Mouse (Mus musculus): ENCODE measurements around the gene Inpp5k.
"Not testable (repeated sequence)": the region's sequence is repeated elsewhere in the genome, so short reads cannot be mapped to it uniquely, and the experiment has no call there.

The Inpp5k gene

DNA sequence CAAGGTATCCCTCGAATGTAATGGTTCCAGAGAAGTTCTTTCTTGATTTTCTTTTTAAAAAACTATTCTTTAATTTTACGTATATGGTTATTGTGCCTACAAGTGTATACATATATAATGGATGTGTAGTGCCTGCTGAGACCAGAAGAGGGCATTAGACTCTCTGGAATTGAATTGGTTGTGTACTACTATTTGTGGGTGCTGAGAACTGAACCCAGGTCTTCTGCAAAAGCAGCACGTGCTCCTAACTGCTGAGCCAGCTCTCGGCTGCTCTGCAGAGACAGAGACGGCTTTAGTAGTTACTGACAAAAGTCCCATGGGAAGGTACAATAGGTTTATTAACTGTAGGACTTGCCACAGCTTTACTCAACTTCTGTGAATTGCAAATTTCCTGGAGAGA is 53.7 kb downstream of the Inpp5k start:
- DNase-seq = no peak

DNA sequence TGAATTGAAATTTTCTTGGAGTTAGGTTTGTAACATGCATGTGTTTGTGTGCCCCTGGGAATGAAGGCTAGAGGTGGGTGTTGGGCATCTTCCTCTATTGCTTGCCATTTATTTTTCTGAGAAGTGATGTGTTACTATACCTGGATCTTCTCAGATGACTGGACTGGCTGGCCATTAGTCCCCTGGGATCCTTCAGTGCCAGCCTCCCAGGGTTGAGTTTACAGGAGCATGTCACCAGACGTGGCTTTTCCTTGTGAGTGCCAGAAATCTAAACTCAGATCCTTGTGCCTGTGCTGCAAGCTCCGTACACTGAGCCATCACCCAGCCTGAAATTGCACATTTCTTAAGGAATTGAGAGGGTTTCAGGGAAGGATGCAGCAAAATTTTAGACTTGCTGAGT is 54.2 kb downstream of the Inpp5k start:
- DNase-seq = no peak

DNA sequence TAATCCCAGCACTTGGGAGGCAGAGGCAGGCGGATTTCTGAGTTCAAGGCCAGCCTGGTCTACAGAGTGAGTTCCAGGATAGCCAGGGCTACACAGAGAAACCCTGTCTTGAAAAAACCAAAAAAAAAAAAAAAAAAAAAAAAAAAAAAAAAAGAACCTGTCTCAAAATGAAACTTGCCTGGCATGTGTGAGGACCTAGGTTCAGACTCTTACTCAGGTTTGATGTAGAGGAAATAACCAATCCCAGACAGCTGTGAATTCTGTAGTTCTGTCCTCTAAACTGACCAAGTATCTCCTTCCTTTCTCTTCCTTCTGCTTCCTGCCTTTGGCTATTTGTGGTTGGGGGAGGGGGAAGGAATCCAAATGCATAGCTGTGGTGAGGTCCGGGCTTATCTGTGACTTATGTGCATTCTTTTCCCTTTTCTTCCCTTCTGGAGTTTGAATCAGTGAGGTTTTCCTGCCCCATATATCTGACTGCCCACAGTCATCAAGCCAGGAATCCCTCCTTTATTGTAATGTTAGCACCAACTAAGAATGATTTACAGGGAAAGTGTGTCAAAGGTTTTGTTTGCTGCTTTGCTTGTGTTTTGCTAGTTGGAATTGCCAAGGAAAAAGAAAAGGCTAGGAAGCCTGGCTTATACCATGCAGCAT is 56.7 kb downstream of the Inpp5k start:
- no peak for DNase-seq

DNA sequence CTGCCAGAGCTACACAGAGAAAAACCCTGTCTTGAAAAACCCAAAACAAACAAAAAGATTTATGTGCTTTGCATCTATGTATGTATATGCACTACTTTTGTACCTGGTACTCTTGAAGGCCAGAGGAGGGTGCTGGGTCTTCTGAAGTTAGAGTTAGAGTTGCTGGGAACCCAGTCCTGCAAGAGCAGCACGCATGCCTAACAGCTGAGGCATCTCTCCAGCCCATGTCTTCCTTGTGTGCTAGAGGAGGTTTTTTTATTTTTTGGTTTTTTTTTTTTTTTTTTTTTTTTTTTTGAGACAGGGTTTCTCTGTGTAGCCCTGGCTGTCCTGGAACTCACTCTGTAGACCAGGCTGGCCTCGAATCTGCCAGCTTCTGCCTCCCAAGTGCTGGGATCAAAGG is 57.3 kb downstream of the Inpp5k start:
- no peak for DNase-seq

DNA sequence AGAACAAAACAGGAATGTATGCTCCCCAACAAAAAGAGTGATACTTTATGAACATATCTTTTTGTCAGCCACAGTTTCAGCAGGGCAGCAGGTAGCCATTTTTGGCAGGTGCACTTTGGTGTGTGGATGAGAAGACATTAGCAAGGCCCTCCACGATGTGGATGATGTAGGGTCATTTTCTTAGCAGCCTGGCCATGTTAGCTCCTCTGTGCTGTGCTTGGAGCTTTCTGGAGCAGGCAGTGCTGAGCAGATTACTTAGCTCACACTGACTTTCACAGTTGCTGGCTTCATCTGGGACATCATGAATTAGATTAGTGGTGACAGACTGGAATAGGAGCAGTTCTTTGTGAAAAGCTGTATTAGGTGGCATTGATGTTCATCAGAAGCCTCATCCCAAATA is 59.2 kb downstream of the Inpp5k start:
- no peak for DNase-seq

DNA sequence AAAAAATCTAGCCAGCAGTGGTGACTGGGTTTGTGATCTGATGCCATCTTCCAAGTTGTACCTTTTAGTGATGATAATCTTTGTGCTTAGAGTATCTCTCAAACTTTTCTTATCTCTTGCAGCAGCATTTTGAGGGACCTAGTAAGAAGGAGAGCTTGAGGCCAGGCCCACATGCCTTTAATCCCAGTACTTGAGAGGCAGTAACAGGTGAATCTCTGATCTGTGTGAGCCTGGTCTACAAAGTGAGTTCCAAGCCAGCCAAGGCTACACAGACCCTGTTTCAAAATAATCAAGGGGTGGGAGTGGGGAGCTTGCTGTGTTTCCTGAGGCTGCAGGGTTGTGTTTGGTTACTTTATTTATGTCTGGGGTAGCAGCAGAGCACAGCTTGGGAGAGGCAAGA is 60.3 kb downstream of the Inpp5k start:
- DNase-seq = no peak

DNA sequence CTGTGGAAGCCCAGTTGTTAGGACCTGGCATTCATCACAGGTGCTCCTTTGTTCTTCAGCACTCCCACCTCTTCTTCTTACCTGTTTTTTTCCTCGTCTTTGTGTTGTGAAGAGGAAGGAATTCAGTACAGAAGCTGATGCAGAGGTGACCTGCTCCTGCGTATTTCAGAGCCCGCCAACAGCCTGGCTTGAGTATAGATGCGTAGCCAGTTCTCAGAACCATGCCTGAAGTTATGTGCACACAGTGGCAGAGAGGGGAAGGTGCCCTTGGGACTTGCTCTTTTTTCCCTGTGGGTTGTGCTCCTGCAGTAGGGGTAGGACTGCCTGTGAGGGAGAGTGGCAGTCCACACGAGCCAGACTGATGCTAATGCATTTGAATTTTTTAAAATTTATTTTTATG is 62.8 kb downstream of the Inpp5k start:
- no peak for DNase-seq

DNA sequence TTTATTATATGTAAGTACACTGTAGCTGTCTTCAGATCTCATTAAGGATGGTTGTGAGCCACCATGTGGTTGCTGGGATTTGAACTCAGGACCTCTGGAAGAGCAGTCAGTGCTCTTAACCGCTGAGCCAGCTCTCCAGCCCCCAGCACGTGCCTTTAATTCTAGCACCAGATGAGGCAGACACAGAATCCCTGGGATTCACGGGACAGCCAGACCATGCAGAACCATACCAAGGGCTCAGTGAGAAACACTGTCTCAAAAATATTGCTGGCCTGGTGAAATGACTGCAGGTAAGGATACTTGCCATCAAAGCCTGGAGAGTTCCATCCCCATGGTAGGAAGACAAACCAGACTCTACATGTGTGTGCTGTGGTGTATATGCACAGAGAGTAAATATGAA is 66.7 kb downstream of the Inpp5k start:
- DNase-seq = not testable (repeated sequence)
